ENCODE assay signal across 8 mouse cellular contexts in genomic region chr2:71056115-71056835, GRCm38 (mm10). TPM values are rescaled to one million over a fixed set of nuclear protein-coding genes. Genes with fewer than 3 reads are reported as not detected.
DNase-seq lines count a peak whose midpoint lies in the region; ATAC-seq and TF ChIP-seq lines count a peak whose summit lies in the region.

No protein-coding gene starts in this region.

- H3K4me3 ChIP-seq in lung, embryonic 16.5 days (ENCODE audit: low read length), result peak overlapping the region; percentile 60
- peak overlapping the region; percentile 90 for H3K4me3 ChIP-seq in embryonic facial prominence, embryonic 13.5 days
- peak overlapping the region; percentile 84 for H3K4me3 ChIP-seq in intestine, postnatal 0 days (ENCODE audit: low read depth, low read length)
- H3K4me3 ChIP-seq in olfactory bulb, adult 2 months (ENCODE audit: insufficient read depth, low read depth, low read length), result peak overlapping the region; percentile 96

- no peak for TF ChIP-seq POLR2A in olfactory bulb, adult 2 months (IDR thresholded peaks at IDR 0.05; ENCODE audit: insufficient read depth, low read depth, low read length)

- WGBS in lung, embryonic 16.5 days, result 10% methylated on average over 21 of the region's 21 CpGs
- WGBS in embryonic facial prominence, embryonic 13.5 days, result 11% methylated on average over 21 of the region's 21 CpGs
- WGBS in intestine, postnatal 0 days, result 10% methylated on average over 21 of the region's 21 CpGs
- WGBS in olfactory bulb, adult 2 months, result 8% methylated on average over 21 of the region's 21 CpGs

- H3K27ac ChIP-seq in lung, embryonic 16.5 days (ENCODE audit: low read length), result peak overlapping the region; percentile 92
- H3K27ac ChIP-seq in embryonic facial prominence, embryonic 13.5 days, result peak overlapping the region; percentile 96
- H3K27ac ChIP-seq in intestine, postnatal 0 days (ENCODE audit: low read depth, low read length), result peak overlapping the region; percentile 98
- H3K27ac ChIP-seq in olfactory bulb, adult 2 months (ENCODE audit: insufficient read depth, low read depth, low read length), result no peak overlapping the region

- H3K9ac ChIP-seq in lung, embryonic 16.5 days (ENCODE audit: low read length), result peak overlapping the region; percentile 74
- peak overlapping the region; percentile 92 for H3K9ac ChIP-seq in embryonic facial prominence, embryonic 13.5 days
- H3K9ac ChIP-seq in intestine, postnatal 0 days (ENCODE audit: low read depth, low read length), result peak overlapping the region; percentile 87

- peaks cover 13% of the 10 kb centered on the region for H3K4me1 ChIP-seq in lung, embryonic 16.5 days (replicated peaks; ENCODE audit: control insufficient read depth, insufficient read depth, low read length)
- H3K4me1 ChIP-seq in embryonic facial prominence, embryonic 13.5 days, result peaks cover 13% of the 10 kb centered on the region
- 0 out of 2 replicates have a peak, but pooled peaks cover 5% of the 10 kb centered on the region for H3K4me1 ChIP-seq in intestine, postnatal 0 days (replicated peaks; ENCODE audit: control insufficient read depth, insufficient read depth, low read length)
- H3K4me1 ChIP-seq in olfactory bulb, adult 2 months (ENCODE audit: control insufficient read depth, insufficient read depth, low read length), result no peaks in the 10 kb centered on the region

- H3K4me2 ChIP-seq in lung, embryonic 16.5 days (ENCODE audit: low read depth, low read length), result peak overlapping the region; percentile 66
- H3K4me2 ChIP-seq in embryonic facial prominence, embryonic 13.5 days, result peak overlapping the region; percentile 76
- H3K4me2 ChIP-seq in intestine, postnatal 0 days (replicated peaks; ENCODE audit: low read depth), result peak overlapping the region; percentile 88

- no peaks in the 10 kb centered on the region for H3K27me3 ChIP-seq in lung, embryonic 16.5 days (ENCODE audit: control insufficient read depth, insufficient read depth, low read depth, low read length)
- no peaks in the 10 kb centered on the region for H3K27me3 ChIP-seq in embryonic facial prominence, embryonic 13.5 days
- H3K27me3 ChIP-seq in intestine, postnatal 0 days (replicated peaks; ENCODE audit: control insufficient read depth, insufficient read depth, low read length), result no peaks in the 10 kb centered on the region

- no peak for ATAC-seq in lung, embryonic 16.5 days (ENCODE audit: low read depth)
- ATAC-seq in embryonic facial prominence, embryonic 13.5 days (ENCODE audit: insufficient number of reproducible peaks, insufficient read depth, low FRiP score, low TSS enrichment, low read depth), result no peak
- no peak for ATAC-seq in intestine, postnatal 0 days

- no peaks in the 10 kb centered on the region for H3K9me3 ChIP-seq in lung, embryonic 16.5 days (ENCODE audit: control insufficient read depth, low read length)
- no peaks in the 10 kb centered on the region for H3K9me3 ChIP-seq in embryonic facial prominence, embryonic 13.5 days
- H3K9me3 ChIP-seq in intestine, postnatal 0 days (ENCODE audit: control insufficient read depth), result no peaks in the 10 kb centered on the region

- H3K36me3 ChIP-seq in lung, embryonic 16.5 days (ENCODE audit: control insufficient read depth, insufficient read depth, low read length), result peaks cover 8% of the 10 kb centered on the region; the same call in 1 of the 2 replicates
- peaks cover 19% of the 10 kb centered on the region for H3K36me3 ChIP-seq in embryonic facial prominence, embryonic 13.5 days
- peaks cover 15% of the 10 kb centered on the region for H3K36me3 ChIP-seq in intestine, postnatal 0 days (ENCODE audit: control insufficient read depth, insufficient read depth)

- no peak for DNase-seq in lung, postnatal 25 days (ENCODE audit: low spot score)
- no peak for DNase-seq in urinary bladder, postnatal 36 days (ENCODE audit: low spot score in 2 of 2)
- no peak for DNase-seq in layer of hippocampus, postnatal 14 days (ENCODE audit: low spot score in 2 of 2)
- no peak for DNase-seq in urinary bladder, postnatal 10 days (ENCODE audit: low spot score)

- peak; percentile 45 for TF ChIP-seq CTCF in intestine, postnatal 0 days (IDR thresholded peaks at IDR 0.05; ENCODE audit: low read depth)
- TF ChIP-seq CTCF in olfactory bulb, adult 2 months (IDR thresholded peaks at IDR 0.05; ENCODE audit: insufficient read depth, low read depth, low read length), result no peak

RNA-seq across cellular contexts. Expression of gene Mettl8, which starts 0.9 kb away (rescaled TPM):
- polyA plus RNA-seq in lung, embryonic 16.5 days (2015; fragmentation: Nextera tagmentation; extraction: Ambion mirVana), result 15.4 and 16.0 TPM in 2 replicates
- polyA plus RNA-seq in embryonic facial prominence, embryonic 13.5 days (2015; fragmentation: Nextera tagmentation; extraction: Ambion mirVana), result 18.8 and 19.5 TPM in 2 replicates
- polyA plus RNA-seq in intestine, postnatal 0 days (2015; fragmentation: Nextera tagmentation; extraction: Ambion mirVana), result 5.9 and 6.0 TPM in 2 replicates
- not detected in 2 replicates for polyA plus RNA-seq in olfactory bulb, adult 2 months (2012; ENCODE audit: insufficient read depth, insufficient read length, low replicate concordance, missing spikeins)
- 10 to 100 TPM; 14.9 to 15.6 TPM for total RNA-seq in layer of hippocampus, postnatal 14 days (2021)

RNA-seq across cellular contexts. Expression of gene Dcaf17, which starts 1.1 kb away (rescaled TPM):
- 37.3 and 38.6 TPM in 2 replicates for polyA plus RNA-seq in lung, embryonic 16.5 days (2015; fragmentation: Nextera tagmentation; extraction: Ambion mirVana)
- polyA plus RNA-seq in embryonic facial prominence, embryonic 13.5 days (2015; fragmentation: Nextera tagmentation; extraction: Ambion mirVana), result 34.5 and 38.6 TPM in 2 replicates
- 17.4 and 19.3 TPM in 2 replicates for polyA plus RNA-seq in intestine, postnatal 0 days (2015; fragmentation: Nextera tagmentation; extraction: Ambion mirVana)
- polyA plus RNA-seq in olfactory bulb, adult 2 months (2012; ENCODE audit: insufficient read depth, insufficient read length, low replicate concordance, missing spikeins), result not detected in 2 replicates
- 10 to 100 TPM; 11.9 to 13.4 TPM for total RNA-seq in layer of hippocampus, postnatal 14 days (2021)

Comparison
In these comparisons a context has a peak if more than half of its experiments do, and no peak if none do; other contexts are left out.
1. RNA of gene Dcaf17, which starts 1.1 kb away (polyA plus RNA-seq): 37.3 to 38.6 TPM in lung, embryonic 16.5 days, 34.5 to 38.6 TPM in embryonic facial prominence, embryonic 13.5 days and 17.4 to 19.3 TPM in intestine, postnatal 0 days; not detected in olfactory bulb, adult 2 months; every median in the first group is over 10 times any median in the second.
2. Peak in every context shown above with its lines, with median percentiles within 50 percentile points of each other: H3K4me2 ChIP-seq, H3K4me3 ChIP-seq and H3K9ac ChIP-seq.